Mouse (Mus musculus) erythroblast, embryonic 14.5 days (primary cell): ENCODE results near the gene Cypt15. TPM values are rescaled to one million over a fixed set of nuclear protein-coding genes. Genes with fewer than 3 reads are reported as not detected.
"Not testable (repeated sequence)": the region's sequence is repeated elsewhere in the genome, so short reads cannot be mapped to it uniquely, and the experiment has no call there.

Source experiments
- H3K27me3 ChIP-seq: 2 replicates; pipeline ENCODE4 v1.6.1; 2012; ENCODE audit warnings: inconsistent platforms; ENCODE audit not compliant: control insufficient read depth
- H3K36me3 ChIP-seq: 2 replicates; pipeline ENCODE4 v1.6.1; 2012; ENCODE audit warnings: mild to moderate bottlenecking, inconsistent platforms; ENCODE audit not compliant: control insufficient read depth
- H3K4me1 ChIP-seq: 2 replicates; pipeline ENCODE4 v1.6.1; 2012; ENCODE audit warnings: inconsistent platforms; ENCODE audit not compliant: control insufficient read depth
- H3K4me3 ChIP-seq: replicated peaks from 2 replicates; pipeline ENCODE3; 2012; ENCODE audit warnings: moderate library complexity, mild to moderate bottlenecking, inconsistent platforms
- H3K9me3 ChIP-seq: 2 replicates; pipeline ENCODE4 v1.6.1; 2012; ENCODE audit warnings: low read length, inconsistent platforms, mixed read lengths; ENCODE audit not compliant: control insufficient read depth
- GATA1 ChIP-seq: IDR thresholded peaks from 2 replicates; pipeline ENCODE4 v1.6.1; 2012; ENCODE audit warnings: low read length, inconsistent platforms, mixed read lengths
- TAL1 ChIP-seq: IDR thresholded peaks from 3 replicates; pipeline ENCODE4 v1.6.1; 2012; ENCODE audit warnings: low read length, inconsistent platforms, mixed read lengths
- polyA plus RNA-seq: library from polyadenylated mRNA; stranded (reverse); fragments of >175 nt; gene quantifications from 2 replicates; pipeline ENCODE4 v1.2.3, GENCODE M21; 2012

The Cypt15 gene
- not detected in 2 replicates for polyA plus RNA-seq

GRCm38 (mm10) chrX:39345967-39346366, at the start of gene Cypt15:
Gene Cypt15 (plus strand): TSS chrX:39346267.
- H3K27me3 ChIP-seq, H3K4me3 ChIP-seq, H3K36me3 ChIP-seq, H3K9me3 ChIP-seq, H3K4me1 ChIP-seq: not testable (repeated sequence)

- Histone ChIP-seq H3K36me3 (no peaks in the 10 kb centered on the region), H3K4me3 (no peak overlapping the region), H3K9me3 (peaks cover 3% of the 10 kb centered on the region; the same call in 1 of the 2 replicates), H3K27me3 (no peaks in the 10 kb centered on the region), H3K4me1 (no peaks in the 10 kb centered on the region)
- no peak for TF ChIP-seq GATA1
- TF ChIP-seq TAL1 = no peak
These were observed 24.9 kb downstream of the Cypt15 start for GRCm38 (mm10) chrX:39370932-39371331.

GRCm38 (mm10) chrX:39378830-39379229, 32.8 kb downstream of the Cypt15 start:
- Histone ChIP-seq H3K4me1 (no peaks in the 10 kb centered on the region), H3K36me3 (no peaks in the 10 kb centered on the region), H3K9me3 (no peaks in the 10 kb centered on the region), H3K27me3 (no peaks in the 10 kb centered on the region), H3K4me3 (no peak overlapping the region)
- TF ChIP-seq TAL1 = no peak
- TF ChIP-seq GATA1 = no peak

DNA sequence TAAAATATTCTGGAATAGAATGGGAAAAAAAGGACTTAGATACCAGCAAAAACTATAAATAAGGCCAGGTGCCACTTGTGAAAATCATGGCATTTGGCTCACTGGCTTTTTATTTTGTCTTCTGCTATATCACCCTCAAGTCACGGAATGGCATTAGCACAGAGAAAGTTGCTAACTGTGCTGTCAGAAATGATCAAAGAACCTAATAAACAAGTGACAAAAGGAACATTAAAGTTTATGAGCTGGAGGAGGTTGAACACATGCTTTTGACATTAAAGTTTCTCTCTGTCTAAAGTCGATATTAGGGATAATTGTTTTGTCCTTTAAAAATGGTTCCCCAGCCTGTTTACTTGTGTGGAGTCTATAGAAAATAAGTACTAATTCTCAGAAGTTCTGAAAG, 37.7 kb downstream of the Cypt15 start:
- Histone ChIP-seq H3K36me3 (no peaks in the 10 kb centered on the region), H3K9me3 (no peaks in the 10 kb centered on the region), H3K4me1 (no peaks in the 10 kb centered on the region), H3K27me3 (no peaks in the 10 kb centered on the region), H3K4me3 (no peak overlapping the region)
- TF ChIP-seq GATA1 (no peak), TAL1 (no peak)
